Mouse (Mus musculus) olfactory bulb, adult 2 months (tissue): ENCODE results near the gene Uggt1.

Source experiments
- CTCF ChIP-seq: fragments of 200-500 bp; IDR thresholded peaks from 2 replicates; pipeline ENCODE4 v1.5.1; 2012; ENCODE audit warnings: low read depth, mild to moderate bottlenecking, low read length, moderate library complexity; ENCODE audit not compliant: insufficient read depth
- POLR2A ChIP-seq: fragments of 200-500 bp; IDR thresholded peaks from 2 replicates; pipeline ENCODE4 v1.6.1; 2012; ENCODE audit warnings: mild to moderate bottlenecking, low read depth, low read length, moderate library complexity; ENCODE audit not compliant: insufficient read depth

- no peak for TF ChIP-seq CTCF
- TF ChIP-seq POLR2A, result no peak
Measured at GRCm38 (mm10) chr1:36243447-36244057, 968 bp downstream of the Uggt1 start.
